Mouse (Mus musculus) forebrain, embryonic 13.5 days (tissue): Measurements from ENCODE around the gene Cdh4. TPM values are rescaled to one million over a fixed set of nuclear protein-coding genes. Genes with fewer than 3 reads are reported as not detected.

Source experiments
- ATAC-seq: fragments of 200-750 bp; cut with Nextera tagmentation; 2 replicates; pipeline ENCODE4 v1.8.0; 2017
- H3K27ac ChIP-seq: fragments of 300-500 bp; sonication (generic); 2 replicates; pipeline ENCODE4 v1.5.1; 2015; ENCODE audit warnings: inconsistent platforms, mild to moderate bottlenecking, moderate library complexity
- H3K27me3 ChIP-seq: fragments of 300-500 bp; sonication (generic); 2 replicates; pipeline ENCODE4 v1.6.1; 2015; ENCODE audit warnings: mild to moderate bottlenecking, inconsistent platforms
- H3K36me3 ChIP-seq: fragments of 300-500 bp; sonication (generic); 2 replicates; pipeline ENCODE4 v1.6.1; 2015; ENCODE audit warnings: mild to moderate bottlenecking, inconsistent platforms; ENCODE audit not compliant: poor library complexity, severe bottlenecking
- H3K4me1 ChIP-seq: fragments of 300-500 bp; sonication (generic); 2 replicates; pipeline ENCODE4 v1.6.1; 2015; ENCODE audit warnings: inconsistent platforms
- H3K4me2 ChIP-seq: fragments of 300-500 bp; sonication (generic); 2 replicates; pipeline ENCODE4 v1.6.1; 2015; ENCODE audit warnings: inconsistent platforms, mild to moderate bottlenecking, moderate library complexity
- H3K4me3 ChIP-seq: fragments of 300-500 bp; sonication (generic); 2 replicates; pipeline ENCODE4 v1.5.1; 2015; ENCODE audit warnings: mild to moderate bottlenecking, inconsistent platforms
- H3K9ac ChIP-seq: fragments of 300-500 bp; sonication (generic); 2 replicates; pipeline ENCODE4 v1.6.1; 2015; ENCODE audit warnings: mild to moderate bottlenecking, inconsistent platforms
- H3K9me3 ChIP-seq: fragments of 300-500 bp; sonication (generic); replicated peaks from 2 replicates; pipeline ENCODE4 v1.6.1; 2016; ENCODE audit warnings: inconsistent platforms
- WGBS: fragments of 180-500 bp; shearing (Covaris S2); methylation state at CpG from one replicate; pipeline ENCODE4 v1.1.7; 2015; 5-methylcytosine and 5-hydroxymethylcytosine counted together
- polyA plus RNA-seq: library from polyadenylated mRNA; unstranded; fragments of >200 nt; fragmentation: Nextera tagmentation; extraction: Ambion mirVana; gene quantifications from 2 replicates; pipeline ENCODE4 v1.2.1, GENCODE M21; 2015

Gene Cdh4
- polyA plus RNA-seq, 1 experiment from 2014 or later = 30.3 TPM

DNA sequence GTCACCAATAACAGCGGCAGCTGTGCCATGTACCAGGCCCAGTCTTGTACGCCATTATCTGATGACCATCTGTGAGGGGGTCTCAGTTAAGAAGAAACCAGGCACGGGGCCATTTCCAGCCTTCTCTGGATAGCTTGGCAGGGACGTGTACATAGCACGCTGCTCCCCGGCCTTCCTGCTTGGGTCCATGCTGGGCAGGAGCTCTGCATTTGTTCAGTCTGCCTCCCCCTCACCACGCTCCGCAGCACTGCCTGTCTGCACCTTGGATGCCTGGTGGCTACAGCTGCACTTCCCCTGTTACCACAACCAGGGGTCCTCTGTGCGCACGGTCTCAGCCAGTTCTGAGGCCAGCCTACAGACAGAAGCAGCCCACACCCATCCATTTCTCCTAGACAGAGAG is 163.0 kb downstream of the Cdh4 start:
- Histone ChIP-seq H3K27me3 (no peaks in the 10 kb centered on the region), H3K27ac (no peak overlapping the region), H3K4me2 (no peak overlapping the region), H3K4me3 (no peak overlapping the region), H3K36me3 (no peaks in the 10 kb centered on the region), H3K9me3 (no peaks in the 10 kb centered on the region), H3K9ac (no peak overlapping the region), H3K4me1 (peaks cover 16% of the 10 kb centered on the region; the same call in 1 of the 2 replicates)
- ATAC-seq = peak; percentile 54; the same call in 1 of the 2 replicates
- WGBS = 84% methylated on average over 10 of the region's 10 CpGs

DNA sequence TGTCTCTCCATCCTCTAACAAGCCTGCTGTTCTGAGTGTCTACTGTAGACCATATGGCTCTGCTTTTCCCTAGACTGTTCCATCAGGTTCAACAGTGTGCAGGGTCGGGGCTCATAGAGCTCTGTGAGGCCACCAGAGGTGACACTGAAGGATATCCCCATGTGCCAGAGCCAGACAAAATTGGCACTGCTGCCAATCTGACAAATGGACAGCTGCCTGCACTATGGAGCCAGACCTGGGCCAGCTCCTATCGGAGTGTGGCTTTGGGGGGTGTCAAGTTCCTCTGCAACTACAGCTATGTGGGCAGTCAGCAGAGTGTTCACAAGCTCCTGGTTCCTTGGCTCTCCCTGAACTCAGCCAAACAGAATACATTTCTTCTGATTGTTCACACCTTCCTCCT is 164.1 kb downstream of the Cdh4 start:
- WGBS = 85% methylated on average over 2 of the region's 2 CpGs
- Histone ChIP-seq H3K4me1 (peaks cover 16% of the 10 kb centered on the region; the same call in 1 of the 2 replicates), H3K4me3 (no peak overlapping the region), H3K27me3 (no peaks in the 10 kb centered on the region), H3K4me2 (no peak overlapping the region), H3K9ac (no peak overlapping the region), H3K27ac (no peak overlapping the region), H3K36me3 (no peaks in the 10 kb centered on the region), H3K9me3 (no peaks in the 10 kb centered on the region)
- no peak for ATAC-seq

DNA sequence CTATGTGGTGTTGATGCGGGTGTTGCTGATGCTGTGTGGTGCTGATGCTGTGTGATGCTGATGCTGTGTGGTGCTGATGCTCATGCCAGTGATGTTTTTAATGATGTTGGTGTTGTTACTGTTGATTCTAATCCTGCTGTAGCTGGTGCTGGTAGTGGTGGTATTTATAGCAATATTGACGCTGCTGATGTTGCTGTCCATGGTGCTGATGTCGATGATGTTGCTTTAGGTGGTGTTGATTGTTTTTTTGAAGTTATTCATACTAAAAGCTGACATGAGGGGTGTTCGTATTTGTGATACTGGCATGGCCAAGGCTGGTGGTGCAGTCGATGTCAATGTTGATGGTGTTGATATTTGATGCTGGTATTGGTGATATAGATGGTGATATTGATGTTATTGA is 173.7 kb downstream of the Cdh4 start:
- Histone ChIP-seq H3K9me3 (no peaks in the 10 kb centered on the region), H3K27me3 (no peaks in the 10 kb centered on the region), H3K36me3 (no peaks in the 10 kb centered on the region), H3K4me3 (no peak overlapping the region), H3K4me1 (no peaks in the 10 kb centered on the region), H3K9ac (no peak overlapping the region), H3K27ac (no peak overlapping the region), H3K4me2 (no peak overlapping the region)
- no peak for ATAC-seq
- WGBS = 70% methylated on average over 5 of the region's 5 CpGs

DNA sequence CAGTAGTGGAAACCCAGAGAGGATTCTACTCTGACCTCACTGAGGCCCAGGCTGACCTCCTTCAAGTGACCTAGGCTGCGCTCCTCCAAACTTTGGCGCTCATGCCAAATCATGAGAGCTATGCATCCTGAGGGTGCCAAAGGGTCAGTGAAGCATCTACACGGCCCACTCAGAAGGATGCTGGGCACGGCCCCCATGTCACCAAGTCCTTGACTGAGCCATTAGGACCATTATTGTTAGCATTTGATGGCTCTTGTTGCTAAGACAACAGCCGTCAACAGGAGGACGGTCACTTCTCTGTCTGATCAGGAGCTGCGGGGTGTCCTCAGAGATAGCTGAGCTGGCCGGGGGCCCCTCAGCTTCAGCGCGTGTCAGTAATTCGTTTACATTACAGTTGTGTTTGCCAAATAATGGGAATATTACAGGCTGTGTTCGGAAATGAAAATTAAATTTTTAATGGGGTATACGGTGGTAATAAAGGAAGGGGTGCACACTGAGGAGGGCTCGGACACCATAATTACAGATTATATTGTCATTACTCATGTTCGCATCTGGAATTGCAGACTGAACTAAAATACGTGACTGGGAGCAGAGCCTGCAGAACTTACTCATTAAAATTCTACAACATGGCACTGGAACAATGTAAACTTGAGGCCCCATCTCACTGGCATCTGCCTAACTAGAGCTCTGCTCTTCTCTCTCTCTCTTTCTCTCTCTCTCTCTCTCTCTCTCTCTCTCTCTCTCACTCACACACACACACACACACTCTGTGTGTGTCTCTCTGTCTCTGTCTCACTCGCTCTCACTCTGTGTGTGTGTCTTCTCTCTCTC is 181.6 kb downstream of the Cdh4 start:
- Histone ChIP-seq H3K9me3 (no peaks in the 10 kb centered on the region), H3K36me3 (no peaks in the 10 kb centered on the region)
- ATAC-seq = peak; percentile 59; the same call in 1 of the 2 replicates

DNA sequence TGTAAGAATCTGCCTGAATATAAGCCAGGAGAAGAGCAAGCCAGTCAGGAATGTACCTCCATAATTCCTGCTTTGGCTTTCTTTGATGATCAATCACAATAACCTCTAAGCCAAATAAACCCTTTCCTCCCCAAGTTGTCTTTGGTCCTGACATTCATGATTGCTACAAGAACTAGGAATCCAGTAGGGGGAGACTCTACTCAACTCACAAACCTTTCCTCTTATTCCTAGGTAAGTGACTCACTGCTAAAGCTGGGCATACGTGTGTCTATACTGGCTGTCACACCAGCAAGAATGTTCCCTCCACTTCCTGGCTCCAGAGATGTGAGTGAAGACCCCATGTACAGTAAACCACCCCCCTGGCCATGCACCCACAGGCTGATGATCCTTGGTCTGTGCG is 185.3 kb downstream of the Cdh4 start:
- Histone ChIP-seq H3K27ac (no peak overlapping the region), H3K9ac (no peak overlapping the region), H3K4me3 (no peak overlapping the region), H3K4me1 (peaks cover 13% of the 10 kb centered on the region), H3K9me3 (no peaks in the 10 kb centered on the region), H3K27me3 (no peaks in the 10 kb centered on the region), H3K36me3 (no peaks in the 10 kb centered on the region), H3K4me2 (no peak overlapping the region)
- 92% methylated on average over 2 of the region's 2 CpGs for WGBS
- no peak for ATAC-seq

More for the DNA sequence above, 181.6 kb downstream of the Cdh4 start:
- Histone ChIP-seq H3K27ac (0 out of 2 replicates have a peak overlapping the region, but pooled peaks have one; percentile 15), H3K4me3 (no peak overlapping the region), H3K4me2 (no peak overlapping the region), H3K9ac (no peak overlapping the region), H3K4me1 (peaks cover 13% of the 10 kb centered on the region), H3K27me3 (no peaks in the 10 kb centered on the region)
- WGBS = 61% methylated on average over 17 of the region's 17 CpGs

DNA sequence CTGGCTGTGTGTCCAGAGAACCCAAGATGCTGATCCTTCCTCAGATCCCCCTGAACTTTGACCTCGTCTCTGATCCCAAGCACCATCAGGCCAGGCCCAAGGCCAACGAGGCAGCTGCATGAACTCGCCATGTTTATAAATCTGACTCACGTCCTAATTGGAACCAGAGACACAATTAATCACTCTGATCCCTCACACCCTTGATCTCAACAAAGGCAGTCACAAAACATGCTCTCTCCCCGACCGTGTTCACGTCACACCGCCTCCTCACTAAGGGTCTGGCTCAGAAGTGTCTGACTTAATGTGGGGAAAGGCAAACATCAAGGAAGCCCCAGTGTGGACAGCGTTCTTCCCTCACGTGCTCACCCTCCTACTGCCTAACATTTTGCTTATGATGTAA is 188.5 kb downstream of the Cdh4 start:
- H3K36me3 ChIP-seq = no peaks in the 10 kb centered on the region
- no peak overlapping the region for H3K4me3 ChIP-seq
- no peak overlapping the region for H3K27ac ChIP-seq
- no peaks in the 10 kb centered on the region for H3K9me3 ChIP-seq
- peaks cover 6% of the 10 kb centered on the region for H3K4me1 ChIP-seq
- H3K9ac ChIP-seq = no peak overlapping the region
- no peak for ATAC-seq
- no peaks in the 10 kb centered on the region for H3K27me3 ChIP-seq
- 53% methylated on average over 10 of the region's 10 CpGs for WGBS
- H3K4me2 ChIP-seq = no peak overlapping the region

DNA sequence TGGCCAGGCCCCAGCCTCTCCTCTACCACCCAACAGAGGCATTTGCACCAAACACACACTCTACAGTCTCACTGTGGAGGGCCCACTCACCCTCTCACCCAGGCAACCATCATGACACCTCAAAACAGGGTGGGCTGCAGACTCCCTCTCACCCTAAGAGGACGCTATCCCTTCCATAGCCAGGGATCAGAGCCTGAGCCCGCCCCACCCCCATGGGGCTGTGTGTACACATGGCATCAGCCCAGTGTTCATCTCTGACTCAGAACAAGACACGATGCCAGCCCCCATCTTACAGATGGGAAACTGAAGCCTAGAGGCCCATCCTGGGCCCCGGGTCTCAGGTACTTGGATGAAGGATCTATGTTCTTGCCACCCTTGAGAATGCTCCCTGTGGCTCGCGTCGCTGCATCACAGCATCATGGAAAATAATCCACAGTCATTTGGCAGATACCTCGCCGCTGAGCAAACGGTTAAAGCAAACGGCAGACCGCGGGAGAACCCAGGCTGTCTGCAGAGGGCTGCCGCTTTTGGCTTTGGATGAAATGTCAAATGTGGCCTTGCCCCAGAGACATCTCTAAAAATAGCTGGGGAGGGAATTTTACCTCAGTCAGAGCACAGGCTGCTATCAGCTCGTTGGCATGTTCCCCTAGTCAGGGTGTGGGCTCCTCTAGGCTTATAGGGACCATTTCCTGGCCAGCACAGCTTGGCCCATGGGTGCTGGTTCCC is 198.5 kb downstream of the Cdh4 start:
- Histone ChIP-seq H3K4me3 (no peak overlapping the region), H3K4me1 (peaks cover 9% of the 10 kb centered on the region), H3K9ac (no peak overlapping the region), H3K9me3 (peaks cover 7% of the 10 kb centered on the region), H3K4me2 (no peak overlapping the region), H3K27ac (no peak overlapping the region), H3K27me3 (no peaks in the 10 kb centered on the region), H3K36me3 (no peaks in the 10 kb centered on the region)
- WGBS = 92% methylated on average over 15 of the region's 15 CpGs
- 0 out of 2 replicates have a peak, but pooled peaks have one; percentile 10 for ATAC-seq

DNA sequence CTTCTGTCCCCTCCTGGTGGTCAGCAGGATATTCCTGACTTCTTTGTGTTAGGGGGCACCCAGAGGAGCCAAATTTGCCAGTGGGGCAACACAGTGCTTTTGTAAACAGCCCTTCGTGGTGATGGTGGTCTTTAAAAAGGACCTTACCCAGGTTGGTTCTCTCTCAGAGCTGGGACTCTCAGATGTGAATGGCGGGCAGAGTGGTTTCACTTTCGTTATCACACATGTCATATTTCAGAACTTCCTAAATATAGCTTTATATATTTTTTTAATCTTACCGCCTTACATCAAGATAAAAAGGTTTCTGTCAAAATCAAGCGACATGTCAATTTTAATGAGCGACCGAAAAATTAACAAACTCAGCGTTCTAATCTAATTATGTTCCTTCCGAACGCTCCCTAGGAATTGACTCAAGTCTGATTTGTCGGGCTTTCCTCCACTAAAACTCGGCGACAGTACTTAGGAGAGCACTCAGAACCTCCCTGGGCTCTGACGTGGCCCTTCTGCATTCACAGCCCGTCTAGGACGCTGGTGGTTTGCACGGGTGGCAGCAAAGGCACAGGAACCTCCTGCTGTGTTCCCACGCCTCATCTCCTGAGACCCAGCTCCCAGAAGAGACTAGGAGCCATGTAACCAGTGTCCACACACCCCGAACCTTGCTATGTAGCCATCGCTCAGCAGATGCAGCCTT is 206.5 kb downstream of the Cdh4 start:
- Histone ChIP-seq H3K9me3 (peaks cover 5% of the 10 kb centered on the region), H3K27ac (no peak overlapping the region), H3K4me1 (peaks cover 25% of the 10 kb centered on the region), H3K4me2 (no peak overlapping the region), H3K9ac (no peak overlapping the region), H3K4me3 (no peak overlapping the region), H3K27me3 (no peaks in the 10 kb centered on the region), H3K36me3 (no peaks in the 10 kb centered on the region)
- WGBS = 71% methylated on average over 20 of the region's 20 CpGs
- no peak for ATAC-seq

DNA sequence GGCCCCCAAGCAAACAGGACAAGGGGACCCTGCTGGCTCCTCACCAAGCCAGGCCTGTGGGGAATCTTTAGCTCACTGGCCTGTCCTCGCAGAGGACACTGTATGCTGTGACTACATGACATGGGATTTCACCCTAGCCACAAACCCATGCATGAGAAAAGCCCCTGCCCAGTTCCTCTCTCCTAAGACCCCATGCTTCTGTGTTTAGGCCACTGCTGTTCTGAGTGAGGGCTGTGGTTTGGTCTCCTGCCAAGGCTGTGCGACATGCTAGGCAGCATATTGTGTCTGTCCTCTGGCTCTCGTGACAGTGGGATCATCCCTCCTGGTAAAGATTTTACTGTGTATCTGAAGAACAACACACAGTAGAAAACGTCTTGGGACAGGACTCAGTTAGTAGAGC is 207.1 kb downstream of the Cdh4 start:
- 53% methylated on average over 4 of the region's 4 CpGs for WGBS
- Histone ChIP-seq H3K9me3 (no peaks in the 10 kb centered on the region), H3K36me3 (no peaks in the 10 kb centered on the region), H3K27ac (no peak overlapping the region), H3K27me3 (no peaks in the 10 kb centered on the region), H3K4me1 (peaks cover 25% of the 10 kb centered on the region), H3K4me2 (no peak overlapping the region), H3K4me3 (no peak overlapping the region), H3K9ac (no peak overlapping the region)
- ATAC-seq = no peak

DNA sequence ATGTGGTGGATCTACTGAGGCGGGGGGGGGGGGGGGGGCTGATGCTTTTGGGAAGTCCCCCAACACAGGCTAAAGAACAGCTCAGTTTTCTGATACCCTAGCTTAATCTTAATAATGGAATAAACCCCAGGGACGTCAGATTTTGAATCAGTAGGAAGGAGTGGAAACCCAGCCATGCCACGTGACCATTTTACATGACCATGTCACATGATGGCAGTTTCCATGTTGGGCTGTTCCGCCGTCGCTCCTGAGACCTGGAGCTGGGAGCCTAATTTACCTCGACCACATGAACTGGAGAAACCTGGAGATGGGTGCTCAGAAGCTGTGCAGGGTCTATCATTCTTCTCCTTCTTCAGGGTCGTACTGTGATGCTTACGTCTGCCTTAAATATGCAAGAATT is 207.9 kb downstream of the Cdh4 start:
- no peak overlapping the region for H3K4me2 ChIP-seq
- H3K27me3 ChIP-seq = no peaks in the 10 kb centered on the region
- no peak overlapping the region for H3K27ac ChIP-seq
- H3K4me3 ChIP-seq = no peak overlapping the region
- H3K9ac ChIP-seq = no peak overlapping the region
- H3K36me3 ChIP-seq = no peaks in the 10 kb centered on the region
- no peak for ATAC-seq
- WGBS = 88% methylated on average over 9 of the region's 9 CpGs
- no peaks in the 10 kb centered on the region for H3K9me3 ChIP-seq
- H3K4me1 ChIP-seq = peaks cover 25% of the 10 kb centered on the region

DNA sequence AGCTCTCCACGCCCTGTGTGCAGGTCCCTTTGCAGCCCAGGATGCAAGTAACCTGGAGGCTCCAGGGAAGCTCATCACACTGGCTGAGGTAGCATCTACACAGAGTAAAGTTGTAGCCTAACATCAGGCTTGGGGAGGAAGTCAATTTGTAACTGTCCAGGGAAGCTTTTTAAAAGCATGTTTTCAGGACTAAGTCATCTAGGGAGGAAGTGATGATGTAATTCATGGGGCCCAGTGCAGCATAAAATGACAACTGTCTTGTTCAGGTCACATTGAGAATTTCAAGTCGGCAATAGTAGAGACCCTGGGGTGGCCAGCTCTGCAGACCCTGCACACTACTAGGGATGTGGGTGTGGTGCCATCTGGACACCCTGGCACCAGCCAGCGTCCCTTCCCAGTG is 213.3 kb downstream of the Cdh4 start:
- no peaks in the 10 kb centered on the region for H3K9me3 ChIP-seq
- no peak overlapping the region for H3K4me2 ChIP-seq
- H3K4me1 ChIP-seq = 0 out of 2 replicates have a peak, but pooled peaks cover 3% of the 10 kb centered on the region
- no peaks in the 10 kb centered on the region for H3K36me3 ChIP-seq
- no peak overlapping the region for H3K27ac ChIP-seq
- H3K27me3 ChIP-seq = no peaks in the 10 kb centered on the region
- no peak overlapping the region for H3K9ac ChIP-seq
- H3K4me3 ChIP-seq = no peak overlapping the region
- WGBS = 90% methylated on average over 3 of the region's 3 CpGs
- no peak for ATAC-seq

DNA sequence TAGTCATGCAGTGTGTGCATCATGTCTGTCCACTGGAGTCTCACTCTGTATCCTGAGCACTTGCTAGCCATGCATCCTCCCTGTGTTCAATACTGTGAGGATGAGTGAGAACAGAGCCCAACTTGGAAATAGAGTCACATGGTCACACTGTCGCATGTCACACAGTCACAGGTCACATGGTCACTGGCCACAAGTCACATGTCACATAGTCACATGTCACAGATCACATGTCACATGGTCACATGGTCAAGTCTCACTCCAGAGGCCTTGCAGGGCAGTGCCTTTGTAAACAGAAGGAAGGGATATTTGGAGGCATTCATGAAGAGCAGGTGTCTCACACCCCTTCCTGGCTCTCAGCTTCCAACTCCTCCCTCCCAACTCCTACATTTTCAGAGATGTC is 217.0 kb downstream of the Cdh4 start:
- 94% methylated on average over 1 of the region's 1 CpGs for whole genome bisulfite sequencing
- Histone ChIP-seq H3K36me3 (no peaks in the 10 kb centered on the region), H3K4me2 (no peak overlapping the region), H3K27ac (no peak overlapping the region), H3K27me3 (peaks cover 13% of the 10 kb centered on the region), H3K9me3 (no peaks in the 10 kb centered on the region), H3K4me3 (no peak overlapping the region), H3K4me1 (peaks cover 27% of the 10 kb centered on the region), H3K9ac (no peak overlapping the region)
- no peak for ATAC-seq
